Mouse (Mus musculus) spleen, adult 18-20 months (tissue): ENCODE results near the gene Coro7.

Source experiments
- DNase-seq, 2 experiments: peaks; one replicate each; pipeline ENCODE4 v3.0.0; 2022; ENCODE audit warnings: mixed read lengths in 2 of 2

The Coro7 gene

GRCm38 (mm10) chr16:4647651-4648141 is 31.9 kb downstream of the Coro7 start:
- DNase-seq = no peak

GRCm38 (mm10) chr16:4646831-4647230 is 32.7 kb downstream of the Coro7 start:
- DNase-seq = no peak

GRCm38 (mm10) chr16:4645867-4646266 is 33.7 kb downstream of the Coro7 start:
- DNase-seq = no peak

- DNase-seq = no peak
Observed at GRCm38 (mm10) chr16:4643670-4644419, 35.7 kb downstream of the Coro7 start.

- no peak for DNase-seq
Observed at GRCm38 (mm10) chr16:4642937-4643336, 36.6 kb downstream of the Coro7 start.

- no peak for DNase-seq
Observed at GRCm38 (mm10) chr16:4642190-4642589, 37.4 kb downstream of the Coro7 start.

GRCm38 (mm10) chr16:4641119-4641838 is 38.3 kb downstream of the Coro7 start:
- peak; percentile 32 to 39 for DNase-seq

GRCm38 (mm10) chr16:4640267-4641005 is 39.1 kb downstream of the Coro7 start:
- no peak for DNase-seq

GRCm38 (mm10) chr16:4639831-4640237 is 39.7 kb downstream of the Coro7 start, which contains the start of the genes Vasn and Dnaja3:
TSS of gene Vasn (plus strand) at chr16:4639941.
TSS of gene Dnaja3 (plus strand) at chr16:4639989.
- peak; percentile 49 for DNase-seq

- no peak for DNase-seq
Observed at GRCm38 (mm10) chr16:4638891-4639390, 40.6 kb downstream of the Coro7 start.

- no peak for DNase-seq
Observed at GRCm38 (mm10) chr16:4635760-4636159, 43.8 kb downstream of the Coro7 start.

- no peak for DNase-seq
Observed at GRCm38 (mm10) chr16:4634681-4635080, 44.9 kb downstream of the Coro7 start.

- no peak for DNase-seq
Observed at GRCm38 (mm10) chr16:4633661-4634060, 45.9 kb downstream of the Coro7 start.

GRCm38 (mm10) chr16:4632050-4632449 is 47.5 kb downstream of the Coro7 start:
- DNase-seq = no peak

- peak; percentile 64 to 83 for DNase-seq
Observed at GRCm38 (mm10) chr16:4629950-4630349, 49.6 kb downstream of the Coro7 start.

- no peak for DNase-seq
Observed at GRCm38 (mm10) chr16:4628898-4629419, 50.6 kb downstream of the Coro7 start.

- DNase-seq = no peak
Observed at GRCm38 (mm10) chr16:4627105-4627504, 52.5 kb downstream of the Coro7 start.

GRCm38 (mm10) chr16:4624481-4625110 is 55.0 kb downstream of the Coro7 start, which contains the start of gene Pam16:
TSS of gene Pam16 (minus strand) at chr16:4624988.
- DNase-seq = peak; percentile 82 to 87

GRCm38 (mm10) chr16:4624074-4624473 is 55.5 kb downstream of the Coro7 start:
- DNase-seq = no peak

GRCm38 (mm10) chr16:4616829-4617228 is 62.7 kb downstream of the Coro7 start:
- DNase-seq = no peak

- DNase-seq = no peak
Observed at GRCm38 (mm10) chr16:4615297-4615696, 64.3 kb downstream of the Coro7 start.

- DNase-seq = no peak
Observed at GRCm38 (mm10) chr16:4614639-4615038, 64.9 kb downstream of the Coro7 start.
